16 mouse cellular contexts compared by ENCODE assay signal in the genomic region with DNA sequence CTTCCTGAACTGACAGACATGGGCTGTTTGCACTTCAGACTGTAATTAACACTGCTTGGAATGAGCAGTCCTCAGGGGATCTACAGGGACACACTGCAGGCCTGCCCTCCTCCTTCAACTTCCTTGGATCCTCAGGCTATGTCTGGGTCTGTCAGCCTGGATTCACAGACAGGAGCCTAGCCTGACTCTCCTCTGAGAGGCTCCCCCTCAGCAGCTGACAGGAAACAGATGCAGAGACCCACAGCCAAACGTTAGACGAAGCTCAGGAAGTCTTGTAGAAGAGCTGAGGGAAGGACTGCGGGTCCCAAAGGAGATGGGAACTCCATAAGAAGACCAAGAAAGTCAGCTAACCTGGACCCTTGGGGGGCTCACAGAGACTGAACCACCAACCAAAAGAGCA. TPM values are rescaled to one million over a fixed set of nuclear protein-coding genes. Genes with fewer than 3 reads are reported as not detected.
DNase-seq lines count a peak whose midpoint lies in the region; ATAC-seq lines count a peak whose summit lies in the region.
"Had no signal": no experiment of that assay in that cellular context is flagged by ENCODE, and none has a peak within 500 bp of the region (broad histone marks: within the 10 kb centered on the region; RNA-seq: fewer than 3 reads in every experiment).

No protein-coding gene starts in this region.

- no peak overlapping the region for H3K27ac ChIP-seq in intestine, embryonic 16.5 days (ENCODE audit: low read length)
- no peak overlapping the region for H3K27ac ChIP-seq in intestine, embryonic 15.5 days
- H3K27ac ChIP-seq in heart, embryonic 16.5 days (ENCODE audit: low read length): peak overlapping the region; percentile 64; the same call in 1 of the 2 replicates
- H3K27ac ChIP-seq: embryonic facial prominence, embryonic 13.5 days; midbrain, embryonic 15.5 days; neural tube, embryonic 13.5 days had no signal

- peak; percentile 48 for ATAC-seq in intestine, embryonic 16.5 days
- ATAC-seq in intestine, embryonic 15.5 days: no peak
- no peak for ATAC-seq in megakaryocyte, adult 5-6 weeks (ENCODE audit: poor library complexity, severe bottlenecking)
- peak; percentile 33; the same call in 1 of the 2 replicates for ATAC-seq in heart, embryonic 16.5 days (replicated peaks; ENCODE audit: extremely low read depth, insufficient read depth, low FRiP score)
- ATAC-seq: forebrain, postnatal 0 days; midbrain, embryonic 15.5 days had no signal

- no peak for DNase-seq in gastrocnemius, postnatal 14 days
- DNase-seq in retina, embryonic 14.5 days (ENCODE audit: low spot score): no peak
- DNase-seq: adrenal gland, adult 8-10 months; cerebellum, adult 11 months; forebrain, postnatal 0 days; kidney, adult 2 months; lung, adult 2 months had no signal

- no peak overlapping the region for H3K4me2 ChIP-seq in intestine, embryonic 16.5 days (ENCODE audit: low read depth, low read length)
- no peak overlapping the region for H3K4me2 ChIP-seq in intestine, embryonic 15.5 days (replicated peaks)
- H3K4me2 ChIP-seq in heart, embryonic 16.5 days (ENCODE audit: low read depth, low read length): no peak overlapping the region
- H3K4me2 ChIP-seq: embryonic facial prominence, embryonic 13.5 days; midbrain, embryonic 15.5 days; neural tube, embryonic 13.5 days had no signal

- no peak overlapping the region for H3K9ac ChIP-seq in intestine, embryonic 16.5 days (ENCODE audit: low read depth, low read length)
- no peak overlapping the region for H3K9ac ChIP-seq in intestine, embryonic 15.5 days
- H3K9ac ChIP-seq in heart, embryonic 16.5 days (ENCODE audit: low read length): no peak overlapping the region
- H3K9ac ChIP-seq: embryonic facial prominence, embryonic 13.5 days; forebrain, postnatal 0 days; midbrain, embryonic 15.5 days; neural tube, embryonic 13.5 days had no signal

- H3K4me1 ChIP-seq in intestine, embryonic 16.5 days (ENCODE audit: control insufficient read depth, insufficient read depth, low read length): 0 out of 2 replicates have a peak, but pooled peaks cover 3% of the 10 kb centered on the region
- H3K4me1 ChIP-seq in intestine, embryonic 15.5 days (replicated peaks): peaks cover 3% of the 10 kb centered on the region; the same call in 1 of the 2 replicates
- peaks cover 87% of the 10 kb centered on the region for H3K4me1 ChIP-seq in megakaryocyte, embryonic 14.5 days
- H3K4me1 ChIP-seq in heart, embryonic 16.5 days (ENCODE audit: control insufficient read depth, insufficient read depth, low read length): peaks cover 8% of the 10 kb centered on the region

- H3K4me3 ChIP-seq in intestine, embryonic 16.5 days (ENCODE audit: low read length): no peak overlapping the region
- H3K4me3 ChIP-seq in intestine, embryonic 15.5 days (replicated peaks): no peak overlapping the region
- H3K4me3 ChIP-seq in megakaryocyte, embryonic 14.5 days (replicated peaks): peak overlapping the region; percentile 85
- no peak overlapping the region for H3K4me3 ChIP-seq in heart, embryonic 16.5 days (ENCODE audit: low read length)
- H3K4me3 ChIP-seq: embryonic facial prominence, embryonic 13.5 days; midbrain, embryonic 15.5 days; neural tube, embryonic 13.5 days had no signal

- intact Hi-C loops in gastrocnemius, postnatal 14 days (cut with DNase I; ENCODE audit: low total_unique reads): no loop called here

- WGBS in intestine, embryonic 16.5 days: 28% methylated on average over 3 of the region's 3 CpGs
- WGBS in intestine, embryonic 15.5 days: 34% methylated on average over 3 of the region's 3 CpGs
- 38% methylated on average over 3 of the region's 3 CpGs for WGBS in heart, embryonic 16.5 days

- no peaks in the 10 kb centered on the region for H3K27me3 ChIP-seq in intestine, embryonic 16.5 days (replicated peaks; ENCODE audit: control insufficient read depth, insufficient read depth, low read length)
- no peaks in the 10 kb centered on the region for H3K27me3 ChIP-seq in intestine, embryonic 15.5 days (replicated peaks)
- no peaks in the 10 kb centered on the region for H3K27me3 ChIP-seq in megakaryocyte, embryonic 14.5 days (replicated peaks)
- no peaks in the 10 kb centered on the region for H3K27me3 ChIP-seq in heart, embryonic 16.5 days (ENCODE audit: control insufficient read depth, insufficient read depth, low read length)
- H3K27me3 ChIP-seq: embryonic facial prominence, embryonic 13.5 days; midbrain, embryonic 15.5 days; neural tube, embryonic 13.5 days had no signal

- no peaks in the 10 kb centered on the region for H3K9me3 ChIP-seq in intestine, embryonic 16.5 days (ENCODE audit: control insufficient read depth, low read length)
- no peaks in the 10 kb centered on the region for H3K9me3 ChIP-seq in intestine, embryonic 15.5 days
- peaks cover 7% of the 10 kb centered on the region for H3K9me3 ChIP-seq in megakaryocyte, embryonic 14.5 days
- H3K9me3 ChIP-seq in heart, embryonic 16.5 days (replicated peaks; ENCODE audit: control insufficient read depth, low read length): no peaks in the 10 kb centered on the region
- H3K9me3 ChIP-seq: embryonic facial prominence, embryonic 13.5 days; midbrain, embryonic 15.5 days; neural tube, embryonic 13.5 days had no signal

- 0 out of 2 replicates have a peak, but pooled peaks cover 4% of the 10 kb centered on the region for H3K36me3 ChIP-seq in intestine, embryonic 16.5 days (ENCODE audit: control insufficient read depth, insufficient read depth, low read length)
- H3K36me3 ChIP-seq in intestine, embryonic 15.5 days: no peaks in the 10 kb centered on the region
- peaks cover 93% of the 10 kb centered on the region for H3K36me3 ChIP-seq in megakaryocyte, embryonic 14.5 days (replicated peaks; ENCODE audit: low read length)
- peaks cover 35% of the 10 kb centered on the region for H3K36me3 ChIP-seq in heart, embryonic 16.5 days (ENCODE audit: control insufficient read depth, insufficient read depth)

RNA-seq across cellular contexts. Expression of a gene that starts 54.2 kb away (rescaled TPM):
- polyA plus RNA-seq in intestine, embryonic 16.5 days (2015; fragmentation: Nextera tagmentation; extraction: Ambion mirVana): 0.98 and 1.2 TPM in 2 replicates
- 0.44 and 0.72 TPM in 2 replicates for polyA plus RNA-seq in intestine, embryonic 15.5 days (2015; fragmentation: Nextera tagmentation; extraction: Ambion mirVana)
- not detected in 2 replicates for polyA plus RNA-seq in megakaryocyte, embryonic 14.5 days (2012; ENCODE audit: insufficient read depth, low replicate concordance)
- total RNA-seq in megakaryocyte, adult 5-6 weeks (2015): not detected in 2 replicates
- total RNA-seq in megakaryocyte, adult 5-6 weeks (2017): not detected in 2 replicates
- polyA plus RNA-seq in heart, embryonic 16.5 days (2015; fragmentation: Nextera tagmentation; extraction: Ambion mirVana): 0.05 TPM in 1 of 2 replicates, not detected in the other
- total RNA-seq in gastrocnemius, postnatal 14 days (2021): not detected
- total RNA-seq: forebrain, postnatal 0 days; heart, adult 18-20 months had no signal
- polyA plus RNA-seq: embryonic facial prominence, embryonic 13.5 days; forebrain, postnatal 0 days; kidney, adult 2 months; midbrain, embryonic 15.5 days had no signal

Comparison
In these comparisons a context has a peak if more than half of its experiments do, and no peak if none do; other contexts are left out.
1. ATAC-seq: peak in intestine, embryonic 16.5 days (single experiment) and heart, embryonic 16.5 days (single experiment); none in intestine, embryonic 15.5 days (single experiment) and megakaryocyte, adult 5-6 weeks (single experiment).